8 mouse cellular contexts compared by ENCODE assay signal in genomic region chr9:55946819-55947218, GRCm38 (mm10). TPM values are rescaled to one million over a fixed set of nuclear protein-coding genes. Genes with fewer than 3 reads are reported as not detected.
DNase-seq lines count a peak whose midpoint lies in the region; TF ChIP-seq lines count a peak whose summit lies in the region.

No protein-coding gene starts in this region.

- intact Hi-C loops in gastrocnemius, adult 2 months (cut with DNase I), result no loop called here
- intact Hi-C loops in left cerebral cortex, postnatal 4 days (cut with DNase I), result no loop called here

- no peak overlapping the region for H3K27ac ChIP-seq in gastrocnemius, adult 2 months

- DNase-seq in gastrocnemius, adult 2 months, result peak; percentile 37
- no peak for DNase-seq in gastrocnemius, adult 8-10 months (ENCODE audit: low spot score in 2 of 2)
- peak; percentile 28 for DNase-seq in urinary bladder, postnatal 14 days (ENCODE audit: low spot score)
- no peak for DNase-seq in urinary bladder, adult 2 months (ENCODE audit: low spot score)
- DNase-seq in c-Kit-positive CD71-negative TER-119-negative erythroid progenitor cells, embryonic 14.5 days (ENCODE audit: low read depth), result peak; percentile 64
- peak; percentile 11 for DNase-seq in left cerebral cortex, postnatal 4 days
- DNase-seq in right cerebral cortex, postnatal 4 days, result peak; percentile 24
- DNase-seq in yolk sac, embryonic 10.5 days (ENCODE audit: low spot score), result no peak

- H3K4me3 ChIP-seq in gastrocnemius, adult 2 months, result no peak overlapping the region

- TF ChIP-seq CTCF in gastrocnemius, adult 2 months (IDR thresholded peaks at IDR 0.05), result peak; percentile 49

RNA-seq across cellular contexts. Expression of gene Scaper, which starts 8.9 kb away (rescaled TPM):
- total RNA-seq in gastrocnemius, adult 2 months (2021), result 1 to 10 TPM; 8.2 to 9.0 TPM
- total RNA-seq in gastrocnemius, adult 8-10 months (2022), result 1 to 10 TPM; 8.0 to 9.3 (median 8.8) TPM
- polyA plus RNA-seq in urinary bladder, adult 2 months (2012; rRNA removed), result 5.2 and 7.3 TPM in 2 replicates
- total RNA-seq in left cerebral cortex, postnatal 4 days (2021), result 10 to 100 TPM; 70.0 to 70.1 TPM

Comparison
In these comparisons a context has a peak if more than half of its experiments do, and no peak if none do; other contexts are left out.
1. DNase-seq: peak in gastrocnemius, adult 2 months (single experiment), urinary bladder, postnatal 14 days (single experiment), c-Kit-positive CD71-negative TER-119-negative erythroid progenitor cells, embryonic 14.5 days (single experiment), left cerebral cortex, postnatal 4 days (single experiment) and right cerebral cortex, postnatal 4 days (single experiment); none in gastrocnemius, adult 8-10 months (0 of 2), urinary bladder, adult 2 months (single experiment) and yolk sac, embryonic 10.5 days (single experiment).
2. RNA of gene Scaper, which starts 8.9 kb away (total RNA-seq): 70.0 to 70.1 TPM in left cerebral cortex, postnatal 4 days; 8.0 to 9.3 TPM in gastrocnemius, adult 8-10 months and 8.2 to 9.0 TPM in gastrocnemius, adult 2 months; every median in the first group is over 4 times any median in the second.